Mouse (Mus musculus) embryonic facial prominence, embryonic 10.5 days (tissue): ENCODE measurements around the gene Ubr4. TPM values are rescaled to one million over a fixed set of nuclear protein-coding genes. Genes with fewer than 3 reads are reported as not detected.

Experiments used
- DNase-seq: peaks from one replicate; pipeline ENCODE4 v3.0.0-alpha.2; 2017; ENCODE audit warnings: low spot score
- H3K27ac ChIP-seq: fragments of 300-500 bp; sonication (generic); replicated peaks from 2 replicates; pipeline ENCODE4 v1.5.1; 2016; ENCODE audit warnings: mild to moderate bottlenecking
- H3K27me3 ChIP-seq: fragments of 300-500 bp; sonication (generic); replicated peaks from 2 replicates; pipeline ENCODE4 v1.6.1; 2016; ENCODE audit warnings: low read depth, mild to moderate bottlenecking; ENCODE audit not compliant: poor library complexity, severe bottlenecking
- H3K36me3 ChIP-seq: fragments of 300-500 bp; sonication (generic); replicated peaks from 2 replicates; pipeline ENCODE4 v1.6.1; 2016; ENCODE audit warnings: mild to moderate bottlenecking, moderate library complexity
- H3K4me1 ChIP-seq: fragments of 300-500 bp; sonication (generic); 2 replicates; pipeline ENCODE4 v1.6.1; 2016
- H3K4me3 ChIP-seq: fragments of 300-500 bp; sonication (generic); 2 replicates; pipeline ENCODE4 v1.5.1; 2016; ENCODE audit warnings: mild to moderate bottlenecking, moderate library complexity
- H3K9me3 ChIP-seq: fragments of 300-500 bp; sonication (generic); 2 replicates; pipeline ENCODE4 v1.6.1; 2016; ENCODE audit warnings: mild to moderate bottlenecking
- WGBS: fragments of 180-500 bp; shearing (Covaris S2); methylation state at CpG from one replicate; pipeline ENCODE4 v1.1.7; 2016; 5-methylcytosine and 5-hydroxymethylcytosine counted together
- polyA plus RNA-seq: library from polyadenylated mRNA; unstranded; fragments of >200 nt; fragmentation: Nextera tagmentation; extraction: Ambion mirVana; gene quantifications from 2 replicates; pipeline ENCODE4 v1.2.1, GENCODE M21; 2016

Gene Ubr4
- polyA plus RNA-seq, 1 experiment from 2014 or later = 60.5 TPM

DNA sequence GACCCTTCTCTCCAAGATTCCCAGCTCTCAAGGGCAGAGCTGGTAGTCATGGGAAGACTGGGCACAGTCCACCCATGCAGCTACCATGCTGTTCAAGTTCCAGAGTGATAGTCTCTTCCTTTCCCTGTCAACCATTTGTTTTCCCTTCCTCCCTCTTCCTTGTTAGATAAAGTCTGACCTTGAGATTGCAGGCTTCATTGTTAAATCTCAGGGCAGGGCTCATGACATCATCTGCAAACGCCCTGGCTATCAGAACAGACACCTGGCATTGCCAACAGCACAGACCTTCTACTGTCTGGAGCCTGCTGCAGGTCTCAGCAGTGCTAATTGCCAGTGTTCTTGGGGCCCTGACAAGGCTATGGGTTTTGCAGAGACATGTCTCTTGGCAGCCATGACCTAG is 129.0 kb downstream of the Ubr4 start:
- H3K4me3 ChIP-seq = no peak overlapping the region
- 86% methylated on average over 1 of the region's 1 CpGs for WGBS
- H3K27me3 ChIP-seq = no peaks in the 10 kb centered on the region
- H3K9me3 ChIP-seq = no peaks in the 10 kb centered on the region
- H3K36me3 ChIP-seq = peaks cover 100% of the 10 kb centered on the region
- no peaks in the 10 kb centered on the region for H3K4me1 ChIP-seq
- no peak for DNase-seq
- H3K27ac ChIP-seq = no peak overlapping the region

DNA sequence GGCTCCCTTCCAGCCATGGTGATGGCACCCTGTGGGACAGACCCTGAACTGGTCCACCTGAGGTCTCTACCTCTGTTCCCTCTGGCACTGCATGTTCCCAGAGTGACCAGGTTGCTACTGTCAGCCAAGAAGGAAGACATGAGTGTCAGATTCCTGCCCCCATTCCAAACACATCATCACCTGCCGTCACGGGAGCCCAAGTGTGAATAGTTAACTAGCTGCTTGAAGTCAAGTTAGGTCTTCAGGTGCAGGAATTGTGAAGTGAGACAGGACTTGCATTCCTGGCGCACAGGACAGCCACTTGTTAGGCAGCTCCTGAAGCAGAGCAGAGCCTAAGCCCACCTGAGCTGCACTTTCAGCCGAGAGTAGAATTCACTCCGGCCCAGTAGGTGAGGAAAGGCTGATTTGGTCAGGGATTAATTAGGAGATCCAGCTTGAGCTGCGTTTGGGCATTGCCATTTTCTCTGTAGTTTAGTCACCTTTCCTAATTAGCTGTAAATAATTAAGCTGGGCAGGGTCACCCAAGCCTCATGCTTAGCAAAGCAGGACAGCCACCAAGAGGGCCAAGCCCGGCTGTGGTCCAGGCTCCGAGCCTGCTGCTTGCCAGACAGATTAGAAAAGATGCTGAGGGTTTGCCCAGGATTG is 131.2 kb downstream of the Ubr4 start:
- DNase-seq = no peak
- 90% methylated on average over 8 of the region's 8 CpGs for WGBS
- no peak overlapping the region for H3K4me3 ChIP-seq
- no peaks in the 10 kb centered on the region for H3K27me3 ChIP-seq
- H3K4me1 ChIP-seq = peaks cover 9% of the 10 kb centered on the region
- H3K9me3 ChIP-seq = no peaks in the 10 kb centered on the region
- H3K27ac ChIP-seq = no peak overlapping the region
- H3K36me3 ChIP-seq = peaks cover 100% of the 10 kb centered on the region

DNA sequence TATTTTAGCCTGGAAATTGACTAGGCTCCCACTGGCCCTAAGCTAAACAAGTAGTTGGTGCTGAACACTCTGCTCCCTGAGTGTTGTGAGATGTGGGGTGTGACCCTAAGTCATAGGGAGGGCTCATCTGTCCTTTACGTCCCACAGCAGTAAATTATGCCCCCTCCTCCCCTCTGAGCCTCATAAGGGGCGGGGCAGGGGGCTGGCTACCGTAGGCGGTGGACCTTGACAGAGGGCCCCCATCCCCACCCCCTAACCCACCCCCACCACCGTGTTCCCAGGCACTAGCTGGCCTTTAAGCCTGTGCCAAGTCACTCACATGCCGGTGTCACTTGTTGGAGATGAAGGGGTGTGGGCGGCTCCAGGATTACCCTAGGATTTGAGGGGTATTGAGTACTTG is 132.1 kb downstream of the Ubr4 start:
- no peak for DNase-seq
- Histone ChIP-seq H3K27me3 (no peaks in the 10 kb centered on the region), H3K4me1 (peaks cover 9% of the 10 kb centered on the region), H3K27ac (no peak overlapping the region), H3K9me3 (no peaks in the 10 kb centered on the region), H3K36me3 (peaks cover 100% of the 10 kb centered on the region), H3K4me3 (no peak overlapping the region)
- WGBS = 86% methylated on average over 7 of the region's 7 CpGs

DNA sequence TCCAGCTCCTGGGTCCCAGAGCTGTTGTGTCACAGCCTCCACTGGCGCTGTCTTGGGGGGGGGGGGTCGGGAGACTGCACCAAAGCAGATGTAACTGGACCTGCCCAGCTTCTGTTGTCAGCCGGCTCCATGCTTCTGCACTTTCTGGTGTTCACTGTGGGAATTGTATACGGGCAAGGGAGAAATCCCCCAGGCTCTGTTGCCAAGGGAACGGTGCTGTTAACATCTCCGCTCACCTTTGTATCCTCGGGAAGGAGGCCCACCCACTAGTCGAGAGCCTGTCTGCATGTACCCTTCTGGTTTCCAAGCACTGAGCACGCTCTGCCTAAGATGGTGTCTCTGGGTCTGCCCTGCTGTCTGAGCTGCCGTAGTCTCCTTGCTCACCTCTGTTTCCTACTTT is 134.7 kb downstream of the Ubr4 start:
- Histone ChIP-seq H3K4me3 (no peak overlapping the region), H3K27me3 (no peaks in the 10 kb centered on the region), H3K9me3 (no peaks in the 10 kb centered on the region), H3K27ac (0 out of 2 replicates have a peak overlapping the region, but pooled peaks have one; percentile 31), H3K4me1 (peaks cover 13% of the 10 kb centered on the region), H3K36me3 (peaks cover 100% of the 10 kb centered on the region)
- WGBS = 58% methylated on average over 10 of the region's 10 CpGs
- DNase-seq = peak; percentile 57

DNA sequence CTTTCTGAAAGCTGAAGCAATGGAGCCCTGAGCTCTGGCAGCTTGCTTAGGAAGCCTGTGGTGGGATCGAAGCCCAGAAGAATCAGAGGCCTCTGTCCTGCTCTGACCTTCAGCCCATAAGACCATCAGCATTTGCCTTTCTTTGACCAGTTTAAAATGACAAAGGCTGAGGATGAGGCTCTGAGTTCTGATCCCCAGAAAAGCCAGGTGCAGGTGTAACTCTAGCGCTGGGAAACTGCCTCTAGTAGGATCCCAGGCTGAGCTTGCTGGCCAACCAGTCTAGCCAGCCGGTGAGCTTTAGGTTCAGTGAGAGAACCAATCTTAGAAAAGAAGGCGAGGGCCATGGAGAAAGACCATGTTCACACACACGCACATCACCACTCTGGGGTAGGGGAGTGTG is 135.9 kb downstream of the Ubr4 start:
- H3K4me3 ChIP-seq = no peak overlapping the region
- WGBS = 92% methylated on average over 5 of the region's 5 CpGs
- peaks cover 18% of the 10 kb centered on the region for H3K4me1 ChIP-seq
- no peaks in the 10 kb centered on the region for H3K27me3 ChIP-seq
- no peak for DNase-seq
- H3K36me3 ChIP-seq = peaks cover 92% of the 10 kb centered on the region
- no peak overlapping the region for H3K27ac ChIP-seq
- no peaks in the 10 kb centered on the region for H3K9me3 ChIP-seq

DNA sequence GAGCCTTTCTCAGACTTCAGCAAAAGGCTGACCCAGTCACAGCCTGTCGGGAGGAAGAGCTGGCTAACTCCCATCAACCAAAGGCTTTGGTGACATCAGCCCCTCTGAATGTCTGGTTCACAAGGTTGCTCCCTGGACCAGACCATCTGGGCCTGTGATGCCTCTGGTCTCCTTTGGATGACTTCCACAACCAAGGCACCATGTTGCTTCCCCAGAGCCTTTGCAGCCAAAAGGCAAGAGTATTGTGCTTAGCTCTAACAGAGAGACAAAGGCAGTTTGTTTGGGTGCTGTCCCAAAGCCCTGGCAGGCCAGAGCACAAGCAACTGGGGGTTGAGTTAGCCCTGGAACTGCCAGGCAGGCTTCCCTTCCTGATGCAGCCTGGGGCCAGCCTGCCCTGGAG is 137.5 kb downstream of the Ubr4 start:
- Histone ChIP-seq H3K36me3 (peaks cover 75% of the 10 kb centered on the region), H3K4me1 (peaks cover 20% of the 10 kb centered on the region), H3K4me3 (no peak overlapping the region), H3K27me3 (no peaks in the 10 kb centered on the region), H3K27ac (no peak overlapping the region), H3K9me3 (no peaks in the 10 kb centered on the region)
- 83% methylated on average over 1 of the region's 1 CpGs for WGBS
- no peak for DNase-seq

DNA sequence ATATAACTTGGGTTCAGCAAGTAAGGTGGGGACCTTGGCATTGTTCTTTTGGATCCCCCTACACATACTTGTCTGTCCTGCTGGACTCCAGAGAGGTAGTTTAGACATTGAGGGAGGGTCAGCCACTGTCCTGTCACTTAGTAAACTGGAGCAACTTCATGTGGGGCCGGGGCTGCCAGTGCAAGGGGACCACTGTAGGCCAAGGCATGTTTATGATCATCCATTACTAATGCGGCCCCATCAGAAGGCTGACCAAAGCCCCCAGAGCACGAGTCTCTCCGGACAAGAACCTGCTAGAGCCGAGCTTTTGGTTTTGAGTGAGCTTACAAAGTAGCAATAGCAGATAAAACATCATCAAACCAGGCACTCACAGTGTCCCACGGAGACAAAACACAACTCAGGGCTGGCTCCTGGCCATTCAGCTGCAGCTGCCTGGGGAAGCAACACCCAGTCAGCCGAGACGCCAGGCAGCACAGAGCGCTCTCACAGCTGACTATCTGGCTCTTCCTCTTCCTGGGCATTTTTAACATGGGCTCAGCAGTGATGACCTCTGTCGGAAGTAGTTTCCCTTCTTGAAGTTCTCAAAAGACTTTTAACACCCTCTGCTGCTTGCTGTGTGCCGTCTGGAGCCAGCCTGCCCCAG is 138.1 kb downstream of the Ubr4 start:
- no peaks in the 10 kb centered on the region for H3K9me3 ChIP-seq
- no peak overlapping the region for H3K27ac ChIP-seq
- 87% methylated on average over 11 of the region's 11 CpGs for WGBS
- no peaks in the 10 kb centered on the region for H3K27me3 ChIP-seq
- H3K36me3 ChIP-seq = peaks cover 70% of the 10 kb centered on the region
- no peak for DNase-seq
- peaks cover 20% of the 10 kb centered on the region for H3K4me1 ChIP-seq
- no peak overlapping the region for H3K4me3 ChIP-seq

DNA sequence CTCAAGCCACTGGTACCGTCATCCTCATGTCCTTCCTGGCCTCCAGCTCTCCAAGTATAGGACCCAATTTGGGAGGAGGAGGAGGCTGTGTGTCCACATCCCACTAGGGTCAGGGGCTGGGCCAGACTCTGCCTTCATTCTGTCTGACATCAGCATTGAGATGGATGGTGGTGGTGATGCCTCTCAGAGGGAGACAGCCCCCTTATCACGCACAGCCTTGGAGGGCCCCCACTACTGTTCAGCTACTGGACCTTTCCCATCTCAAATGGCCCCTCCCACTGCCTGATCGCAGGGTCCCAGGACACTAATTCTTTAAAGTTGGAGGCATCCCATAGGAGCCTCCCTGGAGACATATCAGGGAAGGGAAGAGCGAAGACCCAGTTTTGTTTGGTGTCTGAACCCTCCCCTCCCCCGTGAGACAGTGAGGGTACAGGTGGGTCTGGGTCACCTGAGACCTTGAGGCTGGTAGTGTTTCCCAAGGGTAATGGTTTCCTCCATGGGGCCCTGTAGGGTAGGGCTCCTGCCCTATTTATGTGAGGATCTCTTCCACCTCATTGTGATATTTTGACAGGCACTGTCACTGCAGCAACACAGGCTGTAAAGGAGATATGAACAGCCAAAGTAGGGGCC is 139.2 kb downstream of the Ubr4 start:
- H3K36me3 ChIP-seq = peaks cover 58% of the 10 kb centered on the region
- no peak for DNase-seq
- H3K4me1 ChIP-seq = peaks cover 19% of the 10 kb centered on the region
- H3K27me3 ChIP-seq = no peaks in the 10 kb centered on the region
- H3K27ac ChIP-seq = no peak overlapping the region
- no peaks in the 10 kb centered on the region for H3K9me3 ChIP-seq
- 92% methylated on average over 5 of the region's 5 CpGs for WGBS
- no peak overlapping the region for H3K4me3 ChIP-seq

DNA sequence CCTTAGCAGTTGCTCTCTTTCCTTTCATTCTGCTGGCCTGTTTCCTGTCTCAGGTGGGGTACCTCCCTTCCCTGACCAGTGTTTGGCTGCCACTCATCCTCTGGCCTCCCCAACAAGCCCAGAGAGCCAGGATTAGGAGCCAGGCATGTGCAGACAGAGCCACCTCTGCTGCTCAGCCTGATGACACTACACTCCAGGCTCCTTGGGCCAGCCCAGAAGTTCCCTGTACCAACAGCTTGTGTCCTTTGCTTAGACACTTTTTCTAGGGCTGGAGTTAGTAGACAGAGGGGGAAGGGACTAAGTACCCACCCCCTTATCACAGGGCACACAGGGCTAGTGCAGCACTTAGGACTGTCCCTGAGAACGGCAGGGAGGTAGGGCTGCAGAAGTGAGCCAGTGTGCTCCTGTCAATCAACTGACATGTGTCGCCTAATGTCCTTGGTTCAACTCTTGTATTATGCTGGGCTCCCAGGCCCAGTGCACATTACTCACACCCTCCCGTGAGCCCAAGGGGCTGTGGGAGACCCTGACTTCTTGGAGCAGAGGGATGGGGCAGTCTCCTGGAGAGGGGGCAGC is 139.9 kb downstream of the Ubr4 start:
- Histone ChIP-seq H3K27me3 (no peaks in the 10 kb centered on the region), H3K36me3 (peaks cover 51% of the 10 kb centered on the region), H3K4me1 (peaks cover 13% of the 10 kb centered on the region), H3K9me3 (no peaks in the 10 kb centered on the region), H3K4me3 (no peak overlapping the region), H3K27ac (no peak overlapping the region)
- DNase-seq = no peak
- 55% methylated on average over 3 of the region's 3 CpGs for WGBS

DNA sequence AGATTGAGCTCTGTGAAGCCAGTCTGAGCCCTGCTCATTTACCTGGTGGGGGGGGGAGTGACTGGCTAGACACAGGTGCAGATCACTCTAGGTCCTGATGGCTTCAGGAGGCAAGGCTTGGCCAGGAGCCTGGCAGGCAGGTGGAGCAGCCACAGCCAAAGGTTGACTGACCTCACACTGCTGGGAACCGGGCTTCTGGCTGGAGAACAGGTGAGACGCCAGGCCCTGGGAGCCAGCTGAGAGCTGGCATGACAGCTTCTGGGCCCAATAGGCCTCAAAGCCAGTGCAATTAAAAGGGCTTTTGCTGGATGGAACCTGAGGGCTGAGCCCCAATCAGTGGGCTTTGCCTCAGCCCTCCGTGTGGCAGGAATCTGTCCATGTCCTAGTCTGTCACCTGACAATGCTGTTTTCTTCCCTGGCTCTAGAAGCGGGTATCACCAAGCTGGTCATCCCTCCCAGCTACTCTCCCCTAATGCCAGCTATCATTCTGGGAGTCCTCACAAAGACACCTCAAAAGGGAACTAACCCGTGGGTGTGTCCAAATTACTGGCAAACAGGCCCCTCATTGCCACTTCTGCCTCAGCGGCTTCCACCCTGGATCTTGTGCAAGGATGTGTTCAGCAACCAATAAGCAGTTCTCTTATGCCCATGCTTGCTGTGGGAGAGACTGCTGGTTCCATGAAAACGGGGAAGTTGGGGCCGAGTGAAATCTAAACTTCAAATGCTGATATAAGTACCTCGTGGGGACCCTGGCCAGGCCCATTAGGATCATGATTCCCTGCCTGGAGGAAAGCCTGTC is 141.0 kb downstream of the Ubr4 start:
- Histone ChIP-seq H3K4me1 (peaks cover 20% of the 10 kb centered on the region), H3K27me3 (no peaks in the 10 kb centered on the region), H3K4me3 (no peak overlapping the region), H3K9me3 (no peaks in the 10 kb centered on the region), H3K27ac (0 out of 2 replicates have a peak overlapping the region, but pooled peaks have one; percentile 7), H3K36me3 (peaks cover 41% of the 10 kb centered on the region)
- WGBS = 76% methylated on average over 9 of the region's 9 CpGs
- no peak for DNase-seq

DNA sequence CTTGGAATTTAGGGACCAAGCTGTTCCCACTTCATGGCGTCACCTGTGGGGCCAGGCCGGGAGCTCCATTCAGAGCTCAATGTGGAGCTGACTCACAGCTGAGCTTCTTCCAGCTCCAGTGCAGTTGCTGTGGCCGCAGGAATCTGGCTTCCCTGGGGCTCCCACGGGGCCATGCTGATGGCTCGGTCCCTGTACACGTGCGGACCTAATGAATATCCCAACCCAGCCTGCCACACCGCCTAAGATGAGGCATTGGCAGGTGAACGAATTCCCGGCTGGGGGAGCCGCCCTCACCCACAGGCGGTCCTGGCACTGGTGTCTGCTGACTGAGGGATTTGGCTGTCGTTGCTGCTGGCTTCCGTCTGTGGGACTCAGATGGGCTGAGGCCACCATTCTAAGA is 148.4 kb downstream of the Ubr4 start:
- Histone ChIP-seq H3K27ac (no peak overlapping the region), H3K36me3 (no peaks in the 10 kb centered on the region), H3K27me3 (no peaks in the 10 kb centered on the region), H3K9me3 (peaks cover 5% of the 10 kb centered on the region), H3K4me3 (no peak overlapping the region), H3K4me1 (peaks cover 18% of the 10 kb centered on the region)
- 74% methylated on average over 14 of the region's 14 CpGs for WGBS
- DNase-seq = no peak

DNA sequence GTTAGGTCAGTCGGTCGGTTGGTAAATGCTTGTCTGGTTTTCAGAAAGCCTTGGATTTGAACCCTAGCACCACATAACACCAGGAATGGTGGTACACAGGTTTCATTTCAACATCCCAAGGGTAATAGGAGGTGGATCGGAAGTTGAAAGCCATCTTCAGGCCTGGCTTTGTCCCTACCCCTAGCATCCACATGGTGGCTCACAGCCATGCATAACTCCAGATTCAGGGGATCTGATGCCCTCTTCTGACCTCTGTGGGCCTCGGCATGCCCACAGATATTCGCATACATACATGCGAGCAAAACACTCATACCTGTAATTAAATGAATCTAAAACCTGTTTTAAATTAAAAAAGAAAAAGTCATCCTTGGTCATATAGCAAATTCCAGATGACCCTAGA is 149.3 kb downstream of the Ubr4 start:
- H3K36me3 ChIP-seq = no peaks in the 10 kb centered on the region
- no peak overlapping the region for H3K4me3 ChIP-seq
- no peak overlapping the region for H3K27ac ChIP-seq
- no peak for DNase-seq
- peaks cover 18% of the 10 kb centered on the region for H3K4me1 ChIP-seq
- H3K9me3 ChIP-seq = peaks cover 8% of the 10 kb centered on the region
- 79% methylated on average over 6 of the region's 6 CpGs for WGBS
- H3K27me3 ChIP-seq = no peaks in the 10 kb centered on the region
